In genomic region chr11:3539111-3539825, GRCm38 (mm10) we compare ENCODE assay signal across 8 mouse cellular contexts. TPM values are rescaled to one million over a fixed set of nuclear protein-coding genes. Genes with fewer than 3 reads are reported as not detected.
DNase-seq lines count a peak whose midpoint lies in the region; ATAC-seq and TF ChIP-seq lines count a peak whose summit lies in the region.

No protein-coding gene starts in this region.

- WGBS in heart, embryonic 13.5 days = 5% methylated on average over 33 of the region's 33 CpGs
- WGBS in liver, embryonic 12.5 days (ENCODE audit: insufficient replicate concordance) = 3% methylated on average over 33 of the region's 33 CpGs
- WGBS in stomach, embryonic 15.5 days = 3% methylated on average over 33 of the region's 33 CpGs

- H3K4me2 ChIP-seq in heart, embryonic 13.5 days = peak overlapping the region; percentile 85
- peak overlapping the region; percentile 70 for H3K4me2 ChIP-seq in liver, embryonic 12.5 days
- peak overlapping the region; percentile 78 for H3K4me2 ChIP-seq in stomach, embryonic 15.5 days

- H3K36me3 ChIP-seq in C2C12 (ENCODE audit: control insufficient read depth, insufficient read depth) = peaks cover 17% of the 10 kb centered on the region
- peaks cover 20% of the 10 kb centered on the region for H3K36me3 ChIP-seq in heart, embryonic 13.5 days
- peaks cover 7% of the 10 kb centered on the region for H3K36me3 ChIP-seq in liver, embryonic 12.5 days
- 0 out of 2 replicates have a peak, but pooled peaks cover 2% of the 10 kb centered on the region for H3K36me3 ChIP-seq in stomach, embryonic 15.5 days

- TF ChIP-seq CTCF in C2C12 (IDR thresholded peaks at IDR 0.05; ENCODE audit: control insufficient read depth, insufficient read depth, insufficient read length) = no peak

- H3ac ChIP-seq in C2C12 (ENCODE audit: control insufficient read depth, insufficient read length, low read depth) = peak overlapping the region; percentile 62

- H3K79me2 ChIP-seq in C2C12 (ENCODE audit: control insufficient read depth, insufficient read depth) = peaks cover 32% of the 10 kb centered on the region

- H3K27ac ChIP-seq in heart, embryonic 13.5 days (replicated peaks) = peak overlapping the region; percentile 67; the same call in 1 of the 2 replicates
- H3K27ac ChIP-seq in liver, embryonic 12.5 days = no peak overlapping the region
- peak overlapping the region; percentile 45 for H3K27ac ChIP-seq in stomach, embryonic 15.5 days

- peak overlapping the region; percentile 65 for H3K4me3 ChIP-seq in C2C12 (ENCODE audit: insufficient read depth, poor library complexity, severe bottlenecking)
- peak overlapping the region; percentile 74 for H3K4me3 ChIP-seq in heart, embryonic 13.5 days
- H3K4me3 ChIP-seq in liver, embryonic 12.5 days = peak overlapping the region; percentile 59
- H3K4me3 ChIP-seq in stomach, embryonic 15.5 days (replicated peaks) = peak overlapping the region; percentile 63

- peak overlapping the region; percentile 87 for H3K9ac ChIP-seq in heart, embryonic 13.5 days
- H3K9ac ChIP-seq in liver, embryonic 12.5 days = peak overlapping the region; percentile 70
- H3K9ac ChIP-seq in stomach, embryonic 15.5 days = peak overlapping the region; percentile 61; the same call in 1 of the 2 replicates

- H3K79me3 ChIP-seq in C2C12 (ENCODE audit: low read depth) = peaks cover 25% of the 10 kb centered on the region

- DNase-seq in brain, embryonic 18.5 days (ENCODE audit: low read depth, low spot score) = peak; percentile 87
- DNase-seq in kidney, postnatal 10 days = peak; percentile 96
- peak; percentile 63 to 71 for DNase-seq in natural killer cell, adult 2 months (ENCODE audit: low spot score in 2 of 2)

- H3K9me3 ChIP-seq in heart, embryonic 13.5 days = 0 out of 2 replicates have a peak, but pooled peaks cover 1% of the 10 kb centered on the region
- peaks cover 1% of the 10 kb centered on the region; the same call in 1 of the 2 replicates for H3K9me3 ChIP-seq in liver, embryonic 12.5 days (replicated peaks)
- H3K9me3 ChIP-seq in stomach, embryonic 15.5 days = no peaks in the 10 kb centered on the region

- H3K4me1 ChIP-seq in heart, embryonic 13.5 days = peaks cover 49% of the 10 kb centered on the region
- peaks cover 46% of the 10 kb centered on the region for H3K4me1 ChIP-seq in liver, embryonic 12.5 days
- H3K4me1 ChIP-seq in stomach, embryonic 15.5 days = peaks cover 38% of the 10 kb centered on the region

- peak; percentile 78 for ATAC-seq in erythroid progenitor cell, adult 5-6 weeks (replicated peaks; ENCODE audit: low FRiP score, poor library complexity, severe bottlenecking)
- peak; percentile 78 for ATAC-seq in heart, embryonic 13.5 days (ENCODE audit: extremely low read depth, insufficient number of reproducible peaks, low FRiP score, low TSS enrichment)
- ATAC-seq in liver, embryonic 12.5 days = peak; percentile 88
- peak; percentile 89 for ATAC-seq in stomach, embryonic 15.5 days (ENCODE audit: insufficient read depth, low FRiP score, low read depth)

- no peaks in the 10 kb centered on the region for H3K27me3 ChIP-seq in C2C12 (ENCODE audit: control insufficient read depth, insufficient read depth, insufficient read length)
- no peaks in the 10 kb centered on the region for H3K27me3 ChIP-seq in heart, embryonic 13.5 days (replicated peaks)
- H3K27me3 ChIP-seq in liver, embryonic 12.5 days (replicated peaks) = no peaks in the 10 kb centered on the region
- H3K27me3 ChIP-seq in stomach, embryonic 15.5 days (replicated peaks) = no peaks in the 10 kb centered on the region

TF ChIP-seq in C2C12, 6 proteins besides CTCF, POLR2A, EP300 and RAD21:
- TF ChIP-seq MYOD1 (IDR thresholded peaks at IDR 0.05; ENCODE audit: control insufficient read depth, insufficient read length, low read depth) (no peak), MAX (IDR thresholded peaks at IDR 0.05) (peak; percentile 41)

RNA-seq across cellular contexts. Expression of gene Smtn, which starts 1.1 kb away (rescaled TPM):
- polyA plus RNA-seq in C2C12 (2012; fragmentation: generic; extraction: Trizol) = 45.9 TPM
- 6.1 TPM in 1 of 2 replicates, not detected in the other for total RNA-seq in erythroid progenitor cell, adult 5-6 weeks (2015; ENCODE audit: low replicate concordance)
- total RNA-seq in erythroid progenitor cell, adult 5-6 weeks (2017; ENCODE audit: low replicate concordance) = 0.39 and 2.9 TPM in 2 replicates
- 77.1 and 79.5 TPM in 2 replicates for polyA plus RNA-seq in heart, embryonic 13.5 days (2015; fragmentation: Nextera tagmentation; extraction: Ambion mirVana)
- 16.9 and 18.2 TPM in 2 replicates for polyA plus RNA-seq in liver, embryonic 12.5 days (2016; fragmentation: Nextera tagmentation; extraction: Ambion mirVana)
- 97.9 and 105 TPM in 2 replicates for polyA plus RNA-seq in stomach, embryonic 15.5 days (2015; fragmentation: Nextera tagmentation; extraction: Ambion mirVana)

RNA-seq across cellular contexts. Expression of gene Selenom, which starts 24.8 kb away (rescaled TPM):
- 77.0 TPM for polyA plus RNA-seq in C2C12 (2012; fragmentation: generic; extraction: Trizol)
- total RNA-seq in erythroid progenitor cell, adult 5-6 weeks (2015; ENCODE audit: low replicate concordance) = 1.8 TPM in 1 of 2 replicates, not detected in the other
- total RNA-seq in erythroid progenitor cell, adult 5-6 weeks (2017; ENCODE audit: low replicate concordance) = 3.3 TPM in 1 of 2 replicates, not detected in the other
- 128 and 130 TPM in 2 replicates for polyA plus RNA-seq in heart, embryonic 13.5 days (2015; fragmentation: Nextera tagmentation; extraction: Ambion mirVana)
- polyA plus RNA-seq in liver, embryonic 12.5 days (2016; fragmentation: Nextera tagmentation; extraction: Ambion mirVana) = 18.4 and 19.6 TPM in 2 replicates
- 125 and 131 TPM in 2 replicates for polyA plus RNA-seq in stomach, embryonic 15.5 days (2015; fragmentation: Nextera tagmentation; extraction: Ambion mirVana)

RNA-seq across cellular contexts. Expression of gene Inpp5j, which starts 34.6 kb away (rescaled TPM):
- 0.09 TPM for polyA plus RNA-seq in C2C12 (2012; fragmentation: generic; extraction: Trizol)
- 1.3 TPM in 1 of 2 replicates, not detected in the other for total RNA-seq in erythroid progenitor cell, adult 5-6 weeks (2015; ENCODE audit: low replicate concordance)
- total RNA-seq in erythroid progenitor cell, adult 5-6 weeks (2017; ENCODE audit: low replicate concordance) = not detected in 2 replicates
- polyA plus RNA-seq in heart, embryonic 13.5 days (2015; fragmentation: Nextera tagmentation; extraction: Ambion mirVana) = 9.0 and 10.0 TPM in 2 replicates
- 0.17 and 0.36 TPM in 2 replicates for polyA plus RNA-seq in liver, embryonic 12.5 days (2016; fragmentation: Nextera tagmentation; extraction: Ambion mirVana)
- polyA plus RNA-seq in stomach, embryonic 15.5 days (2015; fragmentation: Nextera tagmentation; extraction: Ambion mirVana) = 2.9 and 3.4 TPM in 2 replicates

RNA-seq across cellular contexts. Expression of gene Pla2g3, which starts 51.2 kb away (rescaled TPM):
- 0.21 TPM for polyA plus RNA-seq in C2C12 (2012; fragmentation: generic; extraction: Trizol)
- not detected in 2 replicates for total RNA-seq in erythroid progenitor cell, adult 5-6 weeks (2015; ENCODE audit: low replicate concordance)
- not detected in 2 replicates for total RNA-seq in erythroid progenitor cell, adult 5-6 weeks (2017; ENCODE audit: low replicate concordance)
- polyA plus RNA-seq in heart, embryonic 13.5 days (2015; fragmentation: Nextera tagmentation; extraction: Ambion mirVana) = 0.11 and 0.16 TPM in 2 replicates
- polyA plus RNA-seq in liver, embryonic 12.5 days (2016; fragmentation: Nextera tagmentation; extraction: Ambion mirVana) = 0.06 and 0.24 TPM in 2 replicates
- 0.48 and 0.82 TPM in 2 replicates for polyA plus RNA-seq in stomach, embryonic 15.5 days (2015; fragmentation: Nextera tagmentation; extraction: Ambion mirVana)
